Mouse (Mus musculus) neural tube, embryonic 12.5 days (tissue): ENCODE data around the gene Smarcd1. TPM values are rescaled to one million over a fixed set of nuclear protein-coding genes. Genes with fewer than 3 reads are reported as not detected.
A peak's percentile ranks its signal among the peaks of the same experiment; 100 is the strongest.

ENCODE experiments used
- ATAC-seq: fragments of 200-750 bp; cut with Nextera tagmentation; 2 replicates; pipeline ENCODE4 v1.8.0; 2017; ENCODE audit warnings: low read depth, mild to moderate bottlenecking, moderate TSS enrichment, moderate library complexity; ENCODE audit not compliant: low FRiP score
- H3K27ac ChIP-seq: fragments of 300-500 bp; sonication (generic); 2 replicates; pipeline ENCODE4 v1.5.1; 2016
- H3K27me3 ChIP-seq: fragments of 300-500 bp; sonication (generic); replicated peaks from 2 replicates; pipeline ENCODE4 v1.6.1; 2016; ENCODE audit warnings: mild to moderate bottlenecking
- H3K36me3 ChIP-seq: fragments of 300-500 bp; sonication (generic); 2 replicates; pipeline ENCODE4 v1.6.1; 2016; ENCODE audit warnings: mild to moderate bottlenecking
- H3K4me1 ChIP-seq: fragments of 300-500 bp; sonication (generic); 2 replicates; pipeline ENCODE4 v1.6.1; 2016
- H3K4me2 ChIP-seq: fragments of 300-500 bp; sonication (generic); replicated peaks from 2 replicates; pipeline ENCODE4 v1.6.1; 2016; ENCODE audit warnings: mild to moderate bottlenecking
- H3K4me3 ChIP-seq: fragments of 300-500 bp; sonication (generic); 2 replicates; pipeline ENCODE4 v1.5.1; 2016
- H3K9ac ChIP-seq: fragments of 300-500 bp; sonication (generic); 2 replicates; pipeline ENCODE4 v1.6.1; 2016; ENCODE audit warnings: mild to moderate bottlenecking
- H3K9me3 ChIP-seq: fragments of 300-500 bp; sonication (generic); 2 replicates; pipeline ENCODE4 v1.6.1; 2016; ENCODE audit warnings: mild to moderate bottlenecking
- WGBS: fragments of 180-500 bp; shearing (Covaris S2); methylation state at CpG from one replicate; pipeline ENCODE4 v1.1.7; 2016; 5-methylcytosine and 5-hydroxymethylcytosine counted together
- polyA plus RNA-seq: library from polyadenylated mRNA; unstranded; fragments of >200 nt; fragmentation: Nextera tagmentation; extraction: Ambion mirVana; gene quantifications from 2 replicates; pipeline ENCODE4 v1.2.1, GENCODE M21; 2016

Gene Smarcd1
- polyA plus RNA-seq, 1 experiment from 2014 or later, result 142 TPM

- peaks cover 4% of the 10 kb centered on the region; the same call in 1 of the 2 replicates for H3K36me3 ChIP-seq
- H3K4me2 ChIP-seq, result peak overlapping the region; percentile 93
- WGBS, result 0% methylated on average over 1 of the region's 1 CpGs
- H3K4me3 ChIP-seq, result no peak overlapping the region
- no peak for ATAC-seq
- H3K9ac ChIP-seq, result 0 out of 2 replicates have a peak overlapping the region, but pooled peaks have one; percentile 95
- H3K4me1 ChIP-seq, result peaks cover 66% of the 10 kb centered on the region
- H3K27me3 ChIP-seq, result peaks cover 31% of the 10 kb centered on the region
- H3K27ac ChIP-seq, result 0 out of 2 replicates have a peak overlapping the region, but pooled peaks have one; percentile 74
- H3K9me3 ChIP-seq, result no peaks in the 10 kb centered on the region
Observed at GRCm38 (mm10) chr15:99669392-99669791, 32.5 kb upstream of the Smarcd1 start.

- peak within 1 kb of the TSS; percentile 95 for H3K9ac ChIP-seq
- peaks cover 4% of the 10 kb centered on the region; the same call in 1 of the 2 replicates for H3K36me3 ChIP-seq
- peak within 1 kb of the TSS; percentile 74 for H3K27ac ChIP-seq
- no peaks in the 10 kb centered on the region for H3K9me3 ChIP-seq
- peak within 1 kb of the TSS; percentile 93 for H3K4me2 ChIP-seq
- H3K4me1 ChIP-seq, result peaks cover 61% of the 10 kb centered on the region
- peak; percentile 39 for ATAC-seq
- WGBS, result 2% methylated on average over 65 of the region's 74 CpGs
- H3K4me3 ChIP-seq, result peak within 1 kb of the TSS; percentile 78
- peaks cover 31% of the 10 kb centered on the region for H3K27me3 ChIP-seq
Observed at GRCm38 (mm10) chr15:99670154-99670821, 31.6 kb upstream of the Smarcd1 start, which contains the start of gene Asic1. TSS of gene Asic1 (plus strand) at chr15:99670368.

- peaks cover 31% of the 10 kb centered on the region for H3K27me3 ChIP-seq
- H3K36me3 ChIP-seq, result peaks cover 4% of the 10 kb centered on the region; the same call in 1 of the 2 replicates
- H3K4me1 ChIP-seq, result peaks cover 59% of the 10 kb centered on the region
- 0 out of 2 replicates have a peak, but pooled peaks have one; percentile 10 for ATAC-seq
- peak overlapping the region; percentile 74; the same call in 1 of the 2 replicates for H3K27ac ChIP-seq
- no peaks in the 10 kb centered on the region for H3K9me3 ChIP-seq
- H3K4me2 ChIP-seq, result peak overlapping the region; percentile 93
- H3K4me3 ChIP-seq, result peak overlapping the region; percentile 78
- WGBS, result 7% methylated on average over 14 of the region's 17 CpGs
- H3K9ac ChIP-seq, result peak overlapping the region; percentile 95
Observed at GRCm38 (mm10) chr15:99670964-99671670, 30.8 kb upstream of the Smarcd1 start.

- H3K4me3 ChIP-seq, result peak overlapping the region; percentile 78; the same call in 1 of the 2 replicates
- ATAC-seq, result no peak
- peaks cover 4% of the 10 kb centered on the region; the same call in 1 of the 2 replicates for H3K36me3 ChIP-seq
- H3K27ac ChIP-seq, result no peak overlapping the region
- 75% methylated on average over 14 of the region's 14 CpGs for WGBS
- peak overlapping the region; percentile 95 for H3K9ac ChIP-seq
- H3K4me1 ChIP-seq, result peaks cover 58% of the 10 kb centered on the region
- H3K4me2 ChIP-seq, result peak overlapping the region; percentile 93
- peaks cover 31% of the 10 kb centered on the region for H3K27me3 ChIP-seq
- no peaks in the 10 kb centered on the region for H3K9me3 ChIP-seq
Observed at GRCm38 (mm10) chr15:99671783-99672182, 30.1 kb upstream of the Smarcd1 start.

- no peak overlapping the region for H3K27ac ChIP-seq
- no peak overlapping the region for H3K9ac ChIP-seq
- H3K4me1 ChIP-seq, result peaks cover 66% of the 10 kb centered on the region
- 84% methylated on average over 3 of the region's 3 CpGs for WGBS
- peaks cover 25% of the 10 kb centered on the region for H3K27me3 ChIP-seq
- H3K36me3 ChIP-seq, result peaks cover 4% of the 10 kb centered on the region; the same call in 1 of the 2 replicates
- peak overlapping the region; percentile 40 for H3K4me2 ChIP-seq
- no peak overlapping the region for H3K4me3 ChIP-seq
- ATAC-seq, result no peak
- H3K9me3 ChIP-seq, result no peaks in the 10 kb centered on the region
Observed at GRCm38 (mm10) chr15:99674866-99675265, 27.1 kb upstream of the Smarcd1 start.

- peak overlapping the region; percentile 44 for H3K4me2 ChIP-seq
- no peak overlapping the region for H3K4me3 ChIP-seq
- peaks cover 4% of the 10 kb centered on the region; the same call in 1 of the 2 replicates for H3K36me3 ChIP-seq
- H3K27me3 ChIP-seq, result peaks cover 3% of the 10 kb centered on the region; the same call in 1 of the 2 replicates
- H3K27ac ChIP-seq, result peak overlapping the region; percentile 66
- peaks cover 50% of the 10 kb centered on the region for H3K4me1 ChIP-seq
- H3K9me3 ChIP-seq, result no peaks in the 10 kb centered on the region
- 25% methylated on average over 8 of the region's 8 CpGs for WGBS
- ATAC-seq, result peak; percentile 85
- H3K9ac ChIP-seq, result 0 out of 2 replicates have a peak overlapping the region, but pooled peaks have one; percentile 33
Observed at GRCm38 (mm10) chr15:99677089-99677488, 24.8 kb upstream of the Smarcd1 start.

GRCm38 (mm10) chr15:99678063-99678800 lies 23.7 kb upstream of the Smarcd1 start:
- Histone ChIP-seq H3K4me3 (no peak overlapping the region), H3K27ac (no peak overlapping the region), H3K4me1 (peaks cover 42% of the 10 kb centered on the region), H3K4me2 (peak overlapping the region; percentile 14; the same call in 1 of the 2 replicates), H3K36me3 (peaks cover 8% of the 10 kb centered on the region; the same call in 1 of the 2 replicates), H3K9ac (no peak overlapping the region), H3K27me3 (0 out of 2 replicates have a peak, but pooled peaks cover 3% of the 10 kb centered on the region), H3K9me3 (no peaks in the 10 kb centered on the region)
- 14% methylated on average over 13 of the region's 13 CpGs for WGBS
- 0 out of 2 replicates have a peak, but pooled peaks have one; percentile 52 for ATAC-seq

- H3K4me3 ChIP-seq, result no peak overlapping the region
- WGBS, result 58% methylated on average over 7 of the region's 7 CpGs
- H3K27ac ChIP-seq, result no peak overlapping the region
- peak overlapping the region; percentile 14; the same call in 1 of the 2 replicates for H3K4me2 ChIP-seq
- ATAC-seq, result no peak
- H3K9me3 ChIP-seq, result no peaks in the 10 kb centered on the region
- peaks cover 35% of the 10 kb centered on the region for H3K4me1 ChIP-seq
- H3K27me3 ChIP-seq, result 0 out of 2 replicates have a peak, but pooled peaks cover 3% of the 10 kb centered on the region
- H3K9ac ChIP-seq, result no peak overlapping the region
- peaks cover 7% of the 10 kb centered on the region; the same call in 1 of the 2 replicates for H3K36me3 ChIP-seq
Observed at GRCm38 (mm10) chr15:99679008-99679407, 22.9 kb upstream of the Smarcd1 start.

- no peaks in the 10 kb centered on the region for H3K9me3 ChIP-seq
- 0 out of 2 replicates have a peak, but pooled peaks cover 3% of the 10 kb centered on the region for H3K27me3 ChIP-seq
- H3K4me3 ChIP-seq, result no peak overlapping the region
- WGBS, result 93% methylated on average over 7 of the region's 7 CpGs
- H3K4me1 ChIP-seq, result peaks cover 13% of the 10 kb centered on the region
- no peak overlapping the region for H3K27ac ChIP-seq
- H3K4me2 ChIP-seq, result no peak overlapping the region
- no peak for ATAC-seq
- no peak overlapping the region for H3K9ac ChIP-seq
- peaks cover 22% of the 10 kb centered on the region; the same call in 1 of the 2 replicates for H3K36me3 ChIP-seq
Observed at GRCm38 (mm10) chr15:99682880-99683279, 19.0 kb upstream of the Smarcd1 start.

GRCm38 (mm10) chr15:99684156-99684555 lies 17.8 kb upstream of the Smarcd1 start:
- H3K27me3 ChIP-seq, result 0 out of 2 replicates have a peak, but pooled peaks cover 3% of the 10 kb centered on the region
- H3K4me1 ChIP-seq, result peaks cover 3% of the 10 kb centered on the region; the same call in 1 of the 2 replicates
- H3K4me3 ChIP-seq, result no peak overlapping the region
- peaks cover 22% of the 10 kb centered on the region; the same call in 1 of the 2 replicates for H3K36me3 ChIP-seq
- ATAC-seq, result no peak
- WGBS, result 94% methylated on average over 5 of the region's 5 CpGs
- no peak overlapping the region for H3K4me2 ChIP-seq
- no peak overlapping the region for H3K9ac ChIP-seq
- no peak overlapping the region for H3K27ac ChIP-seq
- no peaks in the 10 kb centered on the region for H3K9me3 ChIP-seq

GRCm38 (mm10) chr15:99688712-99689111 lies 13.2 kb upstream of the Smarcd1 start:
- 0 out of 2 replicates have a peak, but pooled peaks cover 3% of the 10 kb centered on the region for H3K27me3 ChIP-seq
- H3K4me2 ChIP-seq, result no peak overlapping the region
- H3K36me3 ChIP-seq, result 0 out of 2 replicates have a peak, but pooled peaks cover 23% of the 10 kb centered on the region
- no peak overlapping the region for H3K9ac ChIP-seq
- peaks cover 20% of the 10 kb centered on the region; the same call in 1 of the 2 replicates for H3K4me1 ChIP-seq
- no peaks in the 10 kb centered on the region for H3K9me3 ChIP-seq
- no peak for ATAC-seq
- WGBS, result 4% methylated on average over 4 of the region's 4 CpGs
- no peak overlapping the region for H3K4me3 ChIP-seq
- no peak overlapping the region for H3K27ac ChIP-seq
